Mouse (Mus musculus) forebrain, embryonic 13.5 days (tissue): ENCODE results near the gene Izumo3. TPM values are rescaled to one million over a fixed set of nuclear protein-coding genes. Genes with fewer than 3 reads are reported as not detected.
"Not testable (repeated sequence)": the region's sequence is repeated elsewhere in the genome, so short reads cannot be mapped to it uniquely, and the experiment has no call there.

Source experiments
- ATAC-seq: fragments of 200-750 bp; cut with Nextera tagmentation; 2 replicates; pipeline ENCODE4 v1.8.0; 2017
- H3K27ac ChIP-seq: fragments of 300-500 bp; sonication (generic); 2 replicates; pipeline ENCODE4 v1.5.1; 2015; ENCODE audit warnings: inconsistent platforms, mild to moderate bottlenecking, moderate library complexity
- H3K27me3 ChIP-seq: fragments of 300-500 bp; sonication (generic); 2 replicates; pipeline ENCODE4 v1.6.1; 2015; ENCODE audit warnings: mild to moderate bottlenecking, inconsistent platforms
- H3K36me3 ChIP-seq: fragments of 300-500 bp; sonication (generic); 2 replicates; pipeline ENCODE4 v1.6.1; 2015; ENCODE audit warnings: mild to moderate bottlenecking, inconsistent platforms; ENCODE audit not compliant: poor library complexity, severe bottlenecking
- H3K4me1 ChIP-seq: fragments of 300-500 bp; sonication (generic); 2 replicates; pipeline ENCODE4 v1.6.1; 2015; ENCODE audit warnings: inconsistent platforms
- H3K4me2 ChIP-seq: fragments of 300-500 bp; sonication (generic); 2 replicates; pipeline ENCODE4 v1.6.1; 2015; ENCODE audit warnings: inconsistent platforms, mild to moderate bottlenecking, moderate library complexity
- H3K4me3 ChIP-seq: fragments of 300-500 bp; sonication (generic); 2 replicates; pipeline ENCODE4 v1.5.1; 2015; ENCODE audit warnings: mild to moderate bottlenecking, inconsistent platforms
- H3K9ac ChIP-seq: fragments of 300-500 bp; sonication (generic); 2 replicates; pipeline ENCODE4 v1.6.1; 2015; ENCODE audit warnings: mild to moderate bottlenecking, inconsistent platforms
- H3K9me3 ChIP-seq: fragments of 300-500 bp; sonication (generic); replicated peaks from 2 replicates; pipeline ENCODE4 v1.6.1; 2016; ENCODE audit warnings: inconsistent platforms
- WGBS: fragments of 180-500 bp; shearing (Covaris S2); methylation state at CpG from one replicate; pipeline ENCODE4 v1.1.7; 2015; 5-methylcytosine and 5-hydroxymethylcytosine counted together
- polyA plus RNA-seq: library from polyadenylated mRNA; unstranded; fragments of >200 nt; fragmentation: Nextera tagmentation; extraction: Ambion mirVana; gene quantifications from 2 replicates; pipeline ENCODE4 v1.2.1, GENCODE M21; 2015

The Izumo3 gene
- polyA plus RNA-seq, result not detected in 2 replicates

DNA sequence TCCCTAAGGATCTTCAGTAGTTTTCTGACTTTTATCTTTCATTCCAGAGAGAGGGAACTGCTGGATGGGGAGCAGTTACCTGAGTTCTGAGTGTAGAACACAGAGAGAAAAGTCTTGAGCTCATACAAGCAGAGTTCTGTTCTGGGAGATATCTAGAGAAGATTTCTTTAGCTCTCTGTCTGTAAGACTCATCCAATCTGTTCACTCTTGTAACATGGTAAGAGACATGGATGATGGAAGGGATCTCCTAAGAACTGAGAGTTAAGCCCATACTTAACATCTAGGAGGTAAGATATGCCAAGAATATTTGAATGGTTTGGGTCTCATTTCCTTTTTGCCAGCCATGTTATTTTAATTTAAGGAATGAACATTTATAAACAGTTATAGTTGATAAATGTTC, at the start of gene Izumo3:
Izumo3 (minus strand) TSS at position 101 of the 400 bp plus-strand sequence.
- ATAC-seq, result no peak
- Histone ChIP-seq H3K27me3 (no peaks in the 10 kb centered on the region), H3K4me2 (no peak within 1 kb of the TSS), H3K4me1 (no peaks in the 10 kb centered on the region), H3K9ac (no peak within 1 kb of the TSS), H3K27ac (no peak within 1 kb of the TSS), H3K36me3 (no peaks in the 10 kb centered on the region), H3K9me3 (no peaks in the 10 kb centered on the region), H3K4me3 (no peak within 1 kb of the TSS)

DNA sequence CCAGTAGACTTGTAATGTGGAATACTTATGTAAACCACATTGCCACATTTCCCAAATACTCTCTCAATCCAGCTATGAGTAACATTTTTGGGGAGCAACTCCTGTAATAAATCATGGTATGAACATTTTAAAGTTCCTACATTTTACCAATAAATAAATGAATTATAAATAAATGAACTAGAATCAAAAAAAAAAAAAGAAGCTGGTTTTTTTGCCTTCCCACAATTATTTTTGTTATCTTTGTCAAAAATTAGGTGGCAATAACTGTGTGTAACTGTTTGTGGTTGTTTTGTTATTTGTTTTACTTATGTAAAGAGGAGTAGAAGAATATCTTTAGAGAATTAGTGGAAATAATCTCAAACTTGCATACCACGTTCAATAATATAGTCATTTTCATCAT, 44.6 kb upstream of the Izumo3 start, which contains the start of gene Gm12666:
Gm12666 (minus strand) TSS at position 101 of the 400 bp plus-strand sequence.
- H3K9me3 ChIP-seq, H3K4me2 ChIP-seq, H3K36me3 ChIP-seq, H3K4me1 ChIP-seq, H3K9ac ChIP-seq, H3K27me3 ChIP-seq, ATAC-seq, H3K4me3 ChIP-seq, H3K27ac ChIP-seq: not testable (repeated sequence)
- WGBS, result 80% methylated on average over 1 of the region's 1 CpGs

DNA sequence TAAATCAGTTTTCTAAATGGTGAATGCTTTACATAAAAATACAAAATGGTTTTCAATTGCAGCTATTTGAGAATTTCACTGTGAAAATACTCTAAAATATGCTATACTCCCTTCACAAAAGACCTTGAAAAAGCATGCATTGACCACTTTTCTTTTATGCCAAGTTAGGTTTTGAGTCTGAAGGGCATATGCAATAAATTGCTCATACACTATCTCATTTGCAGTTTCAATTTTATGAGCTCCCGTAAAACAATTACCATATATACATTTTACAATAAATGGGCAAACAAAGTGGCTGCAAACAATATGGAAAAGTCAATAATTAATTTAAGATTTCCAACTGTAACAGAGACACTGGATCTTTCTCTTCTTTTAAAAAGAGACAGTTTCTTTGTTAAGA, 5.6 kb upstream of the Izumo3 start:
- H3K27me3 ChIP-seq, result no peaks in the 10 kb centered on the region
- 89% methylated on average over 1 of the region's 1 CpGs for WGBS
- H3K4me2 ChIP-seq, result no peak overlapping the region
- H3K27ac ChIP-seq, result no peak overlapping the region
- no peaks in the 10 kb centered on the region for H3K36me3 ChIP-seq
- no peaks in the 10 kb centered on the region for H3K4me1 ChIP-seq
- H3K4me3 ChIP-seq, result no peak overlapping the region
- no peak for ATAC-seq
- H3K9ac ChIP-seq, result no peak overlapping the region
- H3K9me3 ChIP-seq, result no peaks in the 10 kb centered on the region

DNA sequence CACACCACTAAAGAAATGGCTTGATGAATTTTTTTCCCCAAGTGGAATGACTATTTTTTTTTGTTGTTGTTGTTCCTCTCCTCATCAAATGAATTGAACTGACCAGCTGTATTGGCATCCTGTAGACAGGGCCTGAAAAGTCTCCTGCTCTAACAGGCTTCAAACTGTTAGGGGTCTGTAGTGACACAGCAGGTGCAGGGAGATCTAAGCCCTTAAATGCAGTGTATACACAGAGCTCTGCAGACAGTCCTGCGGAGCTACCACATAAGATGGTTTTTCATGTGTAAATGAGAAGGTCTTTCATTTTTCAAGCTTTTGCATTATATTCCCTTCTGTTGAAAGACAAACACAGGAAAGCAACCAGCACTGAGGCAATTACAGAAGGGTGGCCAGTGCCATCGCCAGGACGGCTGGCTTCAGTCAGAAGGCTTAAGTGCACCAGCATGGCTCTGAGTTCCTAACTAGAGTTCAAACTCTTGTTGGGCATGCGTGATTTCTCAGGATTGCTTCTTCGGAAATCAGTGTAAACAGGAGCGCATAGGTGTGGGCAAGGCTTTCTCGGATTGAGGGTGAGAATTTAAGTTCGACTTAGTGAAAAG, 35.5 kb downstream of the Izumo3 start:
- WGBS, result 9% methylated on average over 8 of the region's 8 CpGs

DNA sequence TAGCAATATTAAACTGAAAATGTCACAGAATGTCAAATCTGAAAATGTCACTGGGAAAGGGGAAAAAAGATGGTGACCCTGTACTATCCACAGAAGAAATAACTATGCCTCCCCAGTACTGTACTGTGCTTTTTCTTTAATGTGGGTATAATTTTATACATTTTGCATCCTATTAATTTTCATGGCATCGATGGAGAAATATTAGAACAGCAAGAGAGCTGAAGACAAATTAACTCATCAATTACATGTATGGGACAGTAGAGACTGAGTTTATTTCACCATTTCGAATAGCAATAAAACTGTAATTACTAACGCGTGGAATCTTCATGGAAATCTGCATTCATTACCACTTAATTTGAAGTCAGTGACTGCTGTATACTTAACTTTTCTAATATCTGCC, 49.6 kb downstream of the Izumo3 start:
- no peak for ATAC-seq
- Histone ChIP-seq H3K4me3 (no peak overlapping the region), H3K36me3 (no peaks in the 10 kb centered on the region), H3K9ac (no peak overlapping the region), H3K27me3 (no peaks in the 10 kb centered on the region), H3K9me3 (no peaks in the 10 kb centered on the region), H3K4me1 (no peaks in the 10 kb centered on the region), H3K4me2 (no peak overlapping the region), H3K27ac (no peak overlapping the region)
- WGBS, result 85% methylated on average over 4 of the region's 4 CpGs

More for the DNA sequence above, 35.5 kb downstream of the Izumo3 start:
- Histone ChIP-seq H3K27ac (no peak overlapping the region), H3K9ac (no peak overlapping the region), H3K4me1 (peaks cover 6% of the 10 kb centered on the region), H3K4me2 (0 out of 2 replicates have a peak overlapping the region, but pooled peaks have one; percentile 4), H3K36me3 (no peaks in the 10 kb centered on the region), H3K27me3 (no peaks in the 10 kb centered on the region), H3K4me3 (no peak overlapping the region), H3K9me3 (no peaks in the 10 kb centered on the region)
- peak; percentile 94 for ATAC-seq

DNA sequence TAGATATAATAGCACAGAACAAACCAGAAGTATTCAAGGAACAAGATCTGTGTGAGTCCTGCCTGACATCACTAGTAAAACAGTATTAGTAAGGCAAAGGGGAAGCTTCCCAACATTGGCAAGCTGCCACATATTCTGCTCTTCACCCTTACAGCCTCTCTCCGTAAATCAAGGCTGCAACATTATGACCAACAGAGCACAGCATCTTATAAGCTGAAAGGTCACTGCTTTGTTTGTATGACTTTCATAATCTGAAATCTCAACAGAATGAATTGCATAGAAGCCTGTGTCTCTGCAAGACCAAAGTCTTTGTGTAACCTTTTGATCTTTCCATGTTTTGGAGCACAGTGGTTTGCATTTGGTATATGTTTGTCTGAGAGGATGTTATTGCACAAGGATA, 51.1 kb downstream of the Izumo3 start:
- H3K36me3 ChIP-seq, result no peaks in the 10 kb centered on the region
- H3K9me3 ChIP-seq, result no peaks in the 10 kb centered on the region
- no peak overlapping the region for H3K4me2 ChIP-seq
- no peak overlapping the region for H3K27ac ChIP-seq
- ATAC-seq, result no peak
- 55% methylated on average over 1 of the region's 1 CpGs for WGBS
- no peaks in the 10 kb centered on the region for H3K4me1 ChIP-seq
- no peaks in the 10 kb centered on the region for H3K27me3 ChIP-seq
- no peak overlapping the region for H3K4me3 ChIP-seq
- H3K9ac ChIP-seq, result no peak overlapping the region

Other genes starting within 250 kb of the Izumo3 start
- not detected in 2 replicates for gene Gm12666, start 44.5 kb upstream of the Izumo3 start, polyA plus RNA-seq